Mouse (Mus musculus): Measurements from ENCODE around the gene Golt1b.

- TF ChIP-seq POLR2A (IDR thresholded peaks at IDR 0.05; ENCODE audit: control insufficient read depth in 1 of 2, insufficient read depth in 1 of 2, low read depth in 1 of 2, low read length in 2 of 2, poor library complexity in 1 of 2): no peak
- no peak for TF ChIP-seq MXI1 (IDR thresholded peaks at IDR 0.05; ENCODE audit: low read depth, low read length)
- no peak for TF ChIP-seq MEF2A (IDR thresholded peaks at IDR 0.05; ENCODE audit: extremely low read depth, insufficient replicate concordance, low read depth, low read length, poor library complexity, severe bottlenecking)
- TF ChIP-seq GATA1 (IDR thresholded peaks at IDR 0.05; ENCODE audit: low read depth, low read length): no peak
- no peak for TF ChIP-seq BHLHE40 (IDR thresholded peaks at IDR 0.05; ENCODE audit: borderline replicate concordance, low read depth, low read length)
- no peak for TF ChIP-seq CTCF (IDR thresholded peaks at IDR 0.05 in 2 of 3, conservative IDR thresholded peaks at IDR 0.05 in 1 of 3; ENCODE audit: control insufficient read depth in 1 of 3, insufficient read depth in 1 of 3, low read depth in 2 of 3, low read length in 3 of 3, poor library complexity in 1 of 3, severe bottlenecking in 1 of 3)
- no peak for TF ChIP-seq EP300 (IDR thresholded peaks at IDR 0.05; ENCODE audit: low read depth in 1 of 2, low read length in 2 of 2)
- TF ChIP-seq POLR2AphosphoS5 (IDR thresholded peaks at IDR 0.05; ENCODE audit: borderline replicate concordance, low read depth, low read length): no peak
- no peak for TF ChIP-seq RAD21 (IDR thresholded peaks at IDR 0.05; ENCODE audit: low read depth, low read length)
- no peak for TF ChIP-seq TCF12 (IDR thresholded peaks at IDR 0.05; ENCODE audit: low read depth, low read length)
Observed at GRCm38 (mm10) chr6:142367565-142367964, 19.5 kb upstream of the Golt1b start.
